Mouse (Mus musculus) CH12F3 (cell line): ENCODE results near the gene Fbxl21.

ENCODE experiments used
- in situ Hi-C: fragments of 300-500 bp; cut with MboI; formaldehyde crosslinking; loops from 2 replicates; pipeline ENCODE4 v1.14.3; 2020; ENCODE audit warnings: low sequenced_read_pairs

The Fbxl21 gene

GRCm38 (mm10) chr13:56522081-56522820, at the start of gene Fbxl21:
Gene Fbxl21, plus strand, starts transcription at chr13:56522472.
- in situ Hi-C loops, result no loop called here

- in situ Hi-C loops, result loop anchor here (10.0 kb wide), 1 partner anchor 182 kb away; no protein-coding TSS in a partner anchor
These were observed 49.6 kb upstream of the Fbxl21 start for GRCm38 (mm10) chr13:56472661-56473060.

- in situ Hi-C loops, result loop anchor here (10.0 kb wide), 1 partner anchor 179 kb away; no protein-coding TSS in a partner anchor
These were observed 46.9 kb upstream of the Fbxl21 start for GRCm38 (mm10) chr13:56475363-56475762.

DNA sequence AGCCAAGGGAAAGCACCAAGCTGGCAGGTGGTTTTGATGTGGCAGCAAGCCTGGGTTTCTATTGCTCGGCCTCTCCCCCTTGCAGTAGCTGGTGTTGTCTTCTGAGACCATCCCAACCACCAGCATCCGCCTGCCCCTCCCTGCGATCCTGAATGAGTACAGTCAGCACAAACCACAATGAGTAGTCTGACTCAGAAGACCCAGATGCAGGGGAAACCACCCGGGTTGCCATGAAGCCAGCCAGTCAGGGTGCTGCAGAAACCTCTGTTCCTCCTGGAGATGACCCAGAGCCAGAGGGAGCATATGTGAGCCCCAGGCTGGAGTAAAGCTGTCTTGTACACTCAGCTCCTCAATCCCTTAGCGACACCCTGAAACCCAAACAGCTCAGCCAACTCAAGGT, 45.5 kb upstream of the Fbxl21 start:
- in situ Hi-C loops, result loop anchor here (10.0 kb wide), 1 partner anchor 178 kb away; no protein-coding TSS in a partner anchor

GRCm38 (mm10) chr13:56477271-56477670, 45.0 kb upstream of the Fbxl21 start:
- in situ Hi-C loops, result loop anchor here (10.0 kb wide), 1 partner anchor 178 kb away; no protein-coding TSS in a partner anchor

- in situ Hi-C loops, result loop anchor here (10.0 kb wide), 1 partner anchor 177 kb away; no protein-coding TSS in a partner anchor
These were observed 44.2 kb upstream of the Fbxl21 start for GRCm38 (mm10) chr13:56478027-56478426.

GRCm38 (mm10) chr13:56482146-56482545, 40.1 kb upstream of the Fbxl21 start, which contains the start of gene Il9:
Gene Il9, minus strand, starts transcription at chr13:56482246.
- in situ Hi-C loops, result no loop called here

DNA sequence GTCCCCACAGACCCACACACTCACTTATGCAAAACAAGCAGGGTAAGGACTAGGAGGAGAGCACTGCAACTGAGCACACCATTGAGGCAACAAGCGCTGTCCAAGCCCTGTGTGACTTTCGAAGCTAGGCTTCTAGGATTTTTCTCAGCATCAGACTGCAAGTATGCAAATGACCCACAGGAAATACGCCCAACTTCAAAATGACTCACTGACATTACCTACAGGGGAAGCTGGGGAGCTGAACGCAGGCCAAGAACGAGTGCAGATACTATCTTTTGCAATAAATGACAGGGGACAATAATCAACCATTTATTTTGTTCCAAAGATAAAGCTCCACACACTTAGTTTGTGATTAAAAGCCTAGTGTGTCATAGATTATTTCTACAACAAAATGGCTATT, 34.3 kb upstream of the Fbxl21 start:
- in situ Hi-C loops, result no loop called here

GRCm38 (mm10) chr13:56494440-56494839, 27.8 kb upstream of the Fbxl21 start:
- in situ Hi-C loops, result no loop called here

DNA sequence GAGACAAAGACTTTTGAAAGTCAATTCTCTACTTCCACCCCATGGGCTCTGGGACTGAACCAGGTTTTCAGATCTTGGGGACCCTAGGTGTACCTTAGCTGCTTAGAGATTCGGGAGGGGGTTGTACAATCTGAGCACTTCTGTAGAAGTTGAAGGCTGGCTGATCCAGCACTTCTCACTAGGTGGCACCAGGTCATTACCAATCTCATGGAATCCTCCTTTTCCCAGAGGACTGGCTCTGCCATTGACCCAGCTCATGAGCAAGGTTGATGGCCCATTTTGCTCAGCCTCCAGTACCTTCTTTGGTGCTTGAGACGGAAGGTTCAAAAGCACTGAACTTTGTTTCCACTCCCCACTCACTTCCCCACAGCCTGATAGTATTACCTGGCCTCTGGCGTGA, 22.1 kb upstream of the Fbxl21 start:
- in situ Hi-C loops, result no loop called here

DNA sequence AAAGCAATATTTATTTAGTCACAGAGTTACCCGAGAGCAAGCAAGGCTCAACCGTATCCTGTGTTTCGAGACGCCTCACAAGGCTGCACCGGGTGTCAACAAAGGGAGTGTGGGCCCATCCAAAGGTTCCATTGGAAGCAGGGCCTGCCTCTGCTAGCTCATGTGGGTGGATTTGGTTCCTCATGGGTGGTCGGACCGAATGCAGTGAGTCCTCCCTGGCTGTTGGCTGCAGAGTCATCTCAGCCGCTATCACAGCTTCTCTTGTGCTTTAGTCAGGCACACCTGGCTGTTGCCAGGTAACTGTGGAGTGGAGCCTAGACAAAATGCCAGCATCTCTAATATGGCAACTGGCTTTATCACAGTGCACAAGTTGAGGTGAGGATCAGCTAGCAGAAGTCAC, 21.6 kb upstream of the Fbxl21 start:
- in situ Hi-C loops, result no loop called here

GRCm38 (mm10) chr13:56501866-56502420, 20.3 kb upstream of the Fbxl21 start:
- in situ Hi-C loops, result no loop called here

- in situ Hi-C loops, result no loop called here
These were observed 15.3 kb upstream of the Fbxl21 start for GRCm38 (mm10) chr13:56506871-56507496.

DNA sequence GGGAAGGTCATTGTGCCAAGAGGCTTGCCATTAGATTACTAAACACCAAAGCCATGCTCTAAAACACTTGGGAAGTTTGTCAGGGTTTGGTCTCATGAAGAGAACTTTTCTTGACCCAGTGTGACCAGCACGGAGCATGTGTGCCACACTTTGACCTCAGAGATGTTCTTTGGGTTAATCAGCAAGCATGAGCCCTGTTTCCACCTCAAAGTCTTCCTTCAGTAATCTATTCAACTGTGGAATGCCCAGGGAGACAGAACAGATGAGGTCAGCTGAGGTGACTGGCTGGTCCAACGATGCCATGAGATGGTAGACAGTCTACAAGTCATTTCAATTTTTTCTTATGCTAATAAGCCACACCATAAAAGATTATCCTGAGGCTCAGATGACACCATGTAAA, 12.5 kb upstream of the Fbxl21 start:
- in situ Hi-C loops, result no loop called here

DNA sequence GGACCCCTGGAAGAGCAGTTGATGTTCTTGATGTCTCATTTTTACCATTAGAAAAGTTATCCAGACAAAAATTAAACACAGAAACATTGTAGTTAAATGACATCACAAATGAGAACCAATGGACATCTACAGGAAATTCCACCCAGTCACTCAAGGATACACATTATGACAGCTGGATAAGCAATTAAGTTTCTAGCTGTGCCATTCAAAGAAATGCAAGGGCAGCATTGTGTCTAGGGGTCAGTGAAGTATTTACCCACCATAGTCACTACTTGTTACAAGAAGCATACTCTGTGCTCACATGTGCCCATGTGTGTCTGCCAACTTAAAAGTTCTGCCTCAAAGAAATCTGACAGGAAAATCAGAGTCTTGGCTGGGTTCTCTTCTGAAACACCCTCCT, 8.7 kb upstream of the Fbxl21 start:
- in situ Hi-C loops, result no loop called here

- in situ Hi-C loops, result no loop called here
These were observed 6.0 kb upstream of the Fbxl21 start for GRCm38 (mm10) chr13:56516311-56516710.

GRCm38 (mm10) chr13:56516816-56517215, 5.5 kb upstream of the Fbxl21 start:
- in situ Hi-C loops, result no loop called here

- in situ Hi-C loops, result no loop called here
These were observed 522 bp downstream of the Fbxl21 start for GRCm38 (mm10) chr13:56522821-56523167.

- in situ Hi-C loops, result no loop called here
These were observed 4.6 kb downstream of the Fbxl21 start for GRCm38 (mm10) chr13:56526871-56527270.

- in situ Hi-C loops, result no loop called here
These were observed 5.6 kb downstream of the Fbxl21 start for GRCm38 (mm10) chr13:56527846-56528245.

DNA sequence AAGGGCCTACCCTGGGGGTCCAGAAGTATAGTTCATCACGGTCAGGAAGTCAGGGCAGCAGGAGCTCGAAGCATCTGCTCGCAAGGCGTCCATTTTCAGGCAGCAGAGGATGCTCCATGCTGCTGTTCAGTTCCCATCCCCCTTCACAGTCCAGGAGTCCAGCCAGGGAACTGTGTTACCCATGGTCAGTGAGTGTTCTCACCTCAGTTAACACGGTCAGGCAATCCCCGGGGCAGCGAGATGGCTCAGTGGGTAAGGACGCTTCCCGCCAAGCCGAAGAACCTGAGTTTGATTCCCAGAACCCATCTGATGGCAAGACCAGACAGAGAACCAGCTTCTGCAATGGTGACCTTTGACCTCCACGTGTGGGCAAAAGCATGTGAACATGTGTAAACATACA, 6.0 kb downstream of the Fbxl21 start:
- in situ Hi-C loops, result no loop called here

- in situ Hi-C loops, result no loop called here
These were observed 6.8 kb downstream of the Fbxl21 start for GRCm38 (mm10) chr13:56529031-56529430.
